ENCODE assay signal across 16 mouse cellular contexts in the genomic region with DNA sequence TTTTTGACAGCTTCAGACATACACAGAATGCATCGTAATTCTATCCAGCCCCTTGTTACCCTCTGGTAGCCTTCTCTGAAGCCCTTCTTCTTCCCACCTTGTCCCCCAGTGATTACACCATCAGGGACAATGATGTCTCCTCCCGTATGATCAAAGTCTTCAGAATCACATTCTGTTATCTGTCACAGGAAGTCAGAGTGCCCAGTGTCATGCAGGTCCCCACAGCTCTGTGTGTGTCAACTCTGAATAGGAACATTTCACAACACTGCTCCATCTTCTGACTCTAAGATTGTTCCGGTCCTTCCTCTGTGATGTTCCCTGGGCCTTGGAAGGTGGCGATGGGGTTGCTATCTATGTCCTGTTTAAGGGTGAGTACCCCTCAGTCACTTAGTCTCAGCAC.
"Had no signal": no experiment of that assay in that cellular context is flagged by ENCODE, and none has a peak within 500 bp of the region (broad histone marks: within the 10 kb centered on the region; RNA-seq: fewer than 3 reads in every experiment).

No protein-coding gene starts in this region.

- H3K36me3 ChIP-seq: liver, embryonic 15.5 days; midbrain, embryonic 10.5 days had no signal

- H3K4me2 ChIP-seq: liver, embryonic 15.5 days; lung, embryonic 14.5 days had no signal

- DNase-seq: kidney, adult 2 months; kidney, postnatal 25 days; layer of hippocampus, adult 9-11 months; lung, embryonic 14.5 days; midbrain, embryonic 14.5 days; thymus, adult 18-20 months; thymus, postnatal 36 days had no signal

- H3K9ac ChIP-seq: liver, embryonic 15.5 days; lung, embryonic 14.5 days had no signal

- H3K27me3 ChIP-seq: liver, embryonic 15.5 days; megakaryocyte, embryonic 14.5 days had no signal

- H3K27ac ChIP-seq: kidney, postnatal 0 days; layer of hippocampus, adult 2 months; left cerebral cortex, adult 2 months; liver, embryonic 15.5 days; macrophage; midbrain, embryonic 10.5 days had no signal

- H3K4me3 ChIP-seq: layer of hippocampus, adult 2 months; left cerebral cortex, adult 2 months; liver, embryonic 15.5 days; megakaryocyte, embryonic 14.5 days; midbrain, embryonic 10.5 days had no signal

- H3K9me3 ChIP-seq: liver, embryonic 15.5 days; midbrain, embryonic 10.5 days had no signal

- H3K4me1 ChIP-seq: liver, embryonic 15.5 days; megakaryocyte, embryonic 14.5 days had no signal

- ATAC-seq: intestine, postnatal 0 days; lung, postnatal 0 days had no signal
